Mouse (Mus musculus) cerebellum, adult 9-11 months (tissue): ENCODE results near the gene Trim8.

Experiments
- DNase-seq: peaks from one replicate; pipeline ENCODE4 v3.0.0; 2022

Gene Trim8

GRCm38 (mm10) chr19:46505646-46506371, 4.3 kb downstream of the Trim8 start:
- DNase-seq, result no peak

- no peak for DNase-seq
Observed at GRCm38 (mm10) chr19:46506372-46506717, 4.8 kb downstream of the Trim8 start.

DNA sequence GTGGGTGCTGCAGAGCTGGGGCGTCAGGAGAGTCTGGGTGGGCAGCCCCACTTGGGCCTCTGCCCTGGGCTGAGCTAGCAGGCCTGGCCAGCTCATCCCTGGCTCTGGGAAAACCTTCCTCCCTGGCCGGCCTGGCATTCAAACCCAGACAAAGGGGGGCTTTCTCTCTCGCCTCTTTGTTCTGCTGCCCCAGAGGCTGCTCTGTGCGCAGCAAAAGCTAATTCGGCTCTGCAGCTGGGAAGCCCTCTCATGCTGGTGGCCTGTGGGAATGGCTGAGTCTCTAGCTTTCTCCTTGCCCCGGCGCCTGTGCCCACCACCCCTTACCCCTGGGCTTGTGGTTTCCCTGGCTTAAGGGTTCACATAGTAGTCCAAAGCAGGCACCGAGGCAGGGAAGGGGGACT, 5.7 kb downstream of the Trim8 start:
- DNase-seq, result no peak

DNA sequence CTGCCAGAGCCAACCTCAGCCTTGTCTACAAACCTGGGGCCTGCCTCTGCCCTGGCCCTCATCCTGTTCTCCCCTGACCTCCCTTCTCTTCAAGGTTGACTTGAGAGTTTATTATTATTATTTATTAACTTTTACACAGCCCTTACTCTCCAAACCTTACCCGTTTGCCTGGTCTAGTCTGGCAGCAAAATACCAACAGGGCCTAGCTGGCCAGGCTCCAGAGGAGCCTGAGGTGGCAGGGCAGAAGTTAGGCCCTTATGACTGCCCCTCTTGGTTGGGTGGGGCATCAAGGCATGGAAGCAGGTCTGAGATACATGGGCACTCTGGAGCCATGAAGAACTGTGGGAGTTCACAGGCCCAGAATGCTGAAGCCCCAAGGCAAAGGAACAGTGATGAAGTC, 6.3 kb downstream of the Trim8 start:
- DNase-seq, result no peak

DNA sequence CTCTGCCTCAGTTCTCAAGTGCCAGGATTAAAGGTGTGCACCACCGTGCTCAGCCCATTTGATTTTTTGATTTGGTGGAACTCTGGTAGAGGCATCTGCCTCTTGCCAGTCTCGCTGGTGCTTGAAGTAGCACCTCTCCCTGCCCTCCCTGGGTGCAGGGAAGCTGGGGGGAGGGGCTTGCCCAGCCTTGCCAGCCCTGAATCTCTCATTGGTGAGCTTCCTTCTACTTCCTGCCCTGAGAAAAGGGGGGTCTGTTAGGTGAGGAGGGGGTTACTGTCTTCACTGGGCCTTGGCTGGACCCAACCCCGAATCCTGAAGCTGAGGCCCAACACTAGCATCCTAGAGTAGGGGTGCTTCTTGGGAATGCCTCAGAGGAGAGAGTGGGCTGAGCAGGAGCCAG, 7.2 kb downstream of the Trim8 start:
- peak; percentile 46 for DNase-seq

DNA sequence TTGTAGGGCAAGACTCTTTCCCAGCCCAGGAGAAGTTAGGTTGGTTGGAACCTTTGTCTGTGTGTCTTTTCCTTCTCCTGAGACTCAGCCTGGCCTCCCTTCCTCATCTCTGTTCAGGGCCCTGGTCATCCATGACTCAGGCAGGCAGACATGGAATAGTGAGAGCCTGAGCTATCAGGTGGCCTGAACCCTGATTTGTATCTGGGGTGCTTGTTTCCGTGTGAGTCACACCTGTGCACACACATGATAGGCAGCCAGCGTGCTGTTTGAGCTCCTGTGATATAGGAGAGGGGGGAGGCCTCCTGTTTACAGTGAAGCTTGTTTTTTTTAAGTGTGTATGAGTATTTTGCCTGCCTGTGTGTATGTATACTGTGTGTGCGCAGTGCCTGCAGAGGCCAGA, 7.7 kb downstream of the Trim8 start:
- no peak for DNase-seq

DNA sequence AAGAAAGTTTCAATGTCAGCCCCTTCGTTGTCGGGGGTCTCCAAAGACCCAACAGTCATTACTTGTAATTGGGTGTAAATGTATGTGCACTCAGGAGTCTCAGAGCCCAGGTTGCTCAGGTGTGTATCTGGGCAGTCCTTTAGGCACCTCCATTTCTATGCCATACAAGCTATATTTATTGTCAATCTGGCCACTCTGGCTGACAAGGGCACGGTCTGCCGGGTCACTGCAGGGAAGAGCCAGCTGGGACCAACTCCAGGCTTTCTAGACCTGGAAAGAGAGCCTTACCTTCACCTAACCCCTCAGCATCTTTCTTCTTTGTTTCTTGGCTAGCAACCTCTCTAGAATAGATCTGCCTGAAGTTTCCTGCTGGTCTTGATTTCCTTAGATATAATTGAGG, 8.2 kb downstream of the Trim8 start:
- peak; percentile 64 for DNase-seq

GRCm38 (mm10) chr19:46510401-46510800, 8.9 kb downstream of the Trim8 start:
- DNase-seq, result no peak

DNA sequence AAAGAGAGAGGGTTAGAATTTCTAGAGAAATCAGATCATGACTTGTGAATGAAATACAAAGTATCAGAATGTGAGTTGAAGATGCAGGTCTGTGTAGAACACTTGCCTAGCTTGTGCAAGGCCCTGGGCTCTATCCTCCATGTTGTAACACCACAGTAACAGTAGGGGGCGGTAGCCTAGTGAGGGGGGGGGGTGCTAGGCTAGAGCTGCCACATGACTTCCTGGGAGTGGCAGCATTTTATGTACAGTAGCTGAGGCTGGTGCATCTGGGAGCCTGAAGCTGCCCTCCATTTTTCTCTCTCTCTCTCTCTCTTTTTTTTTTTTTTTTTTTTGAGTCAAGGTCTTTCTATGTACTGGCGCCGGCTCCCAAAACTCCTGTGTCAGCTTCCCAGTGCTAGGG, 9.3 kb downstream of the Trim8 start:
- no peak for DNase-seq

GRCm38 (mm10) chr19:46511263-46511662, 9.8 kb downstream of the Trim8 start:
- DNase-seq, result no peak

GRCm38 (mm10) chr19:46514387-46514786, 12.9 kb downstream of the Trim8 start:
- no peak for DNase-seq

- no peak for DNase-seq
Observed at GRCm38 (mm10) chr19:46515287-46515821, 13.9 kb downstream of the Trim8 start.

DNA sequence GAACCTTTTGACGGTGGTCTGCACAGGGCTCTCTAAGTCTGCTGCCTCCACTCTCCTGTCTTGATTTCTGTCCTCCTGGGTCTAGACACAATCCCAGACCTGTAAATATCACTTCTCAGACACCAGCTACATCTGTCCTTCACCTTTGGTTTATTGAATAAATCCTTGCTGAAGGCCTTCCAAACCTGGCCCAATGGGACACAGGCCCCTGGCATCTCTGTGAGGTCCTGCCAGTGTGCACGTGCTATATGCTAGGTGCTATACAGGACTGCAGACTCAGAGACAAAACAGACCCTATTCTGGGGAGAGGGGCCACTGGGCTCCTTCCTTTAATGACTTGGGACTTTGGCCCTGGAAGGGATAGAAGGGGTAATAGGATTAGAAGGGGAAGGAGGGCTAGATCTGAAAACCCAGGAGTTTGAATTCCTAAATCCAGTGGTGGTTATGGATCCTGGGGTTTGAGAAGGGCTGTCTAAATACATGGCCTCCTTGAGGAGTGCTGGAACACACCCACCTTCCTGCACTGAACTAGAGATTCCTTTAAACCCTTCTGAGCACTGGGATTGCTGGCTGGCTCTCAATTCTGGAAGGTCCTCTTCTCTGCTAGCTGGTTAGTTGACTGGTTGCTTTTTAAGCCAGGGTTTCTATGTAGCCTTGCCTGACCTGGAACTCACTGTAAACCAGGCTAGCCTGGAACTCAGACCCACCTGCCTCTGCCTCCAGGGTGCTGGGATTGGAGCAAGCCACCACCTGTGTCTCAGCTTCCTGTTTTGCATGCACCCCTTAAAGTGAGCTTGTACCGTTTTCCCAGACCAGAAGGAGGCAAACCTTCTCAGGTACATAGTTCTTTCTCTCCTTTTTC, 15.4 kb downstream of the Trim8 start:
- no peak for DNase-seq

GRCm38 (mm10) chr19:46517529-46518351, 16.2 kb downstream of the Trim8 start:
- DNase-seq, result peak; percentile 49

GRCm38 (mm10) chr19:46518352-46518787, 16.9 kb downstream of the Trim8 start:
- DNase-seq, result no peak

DNA sequence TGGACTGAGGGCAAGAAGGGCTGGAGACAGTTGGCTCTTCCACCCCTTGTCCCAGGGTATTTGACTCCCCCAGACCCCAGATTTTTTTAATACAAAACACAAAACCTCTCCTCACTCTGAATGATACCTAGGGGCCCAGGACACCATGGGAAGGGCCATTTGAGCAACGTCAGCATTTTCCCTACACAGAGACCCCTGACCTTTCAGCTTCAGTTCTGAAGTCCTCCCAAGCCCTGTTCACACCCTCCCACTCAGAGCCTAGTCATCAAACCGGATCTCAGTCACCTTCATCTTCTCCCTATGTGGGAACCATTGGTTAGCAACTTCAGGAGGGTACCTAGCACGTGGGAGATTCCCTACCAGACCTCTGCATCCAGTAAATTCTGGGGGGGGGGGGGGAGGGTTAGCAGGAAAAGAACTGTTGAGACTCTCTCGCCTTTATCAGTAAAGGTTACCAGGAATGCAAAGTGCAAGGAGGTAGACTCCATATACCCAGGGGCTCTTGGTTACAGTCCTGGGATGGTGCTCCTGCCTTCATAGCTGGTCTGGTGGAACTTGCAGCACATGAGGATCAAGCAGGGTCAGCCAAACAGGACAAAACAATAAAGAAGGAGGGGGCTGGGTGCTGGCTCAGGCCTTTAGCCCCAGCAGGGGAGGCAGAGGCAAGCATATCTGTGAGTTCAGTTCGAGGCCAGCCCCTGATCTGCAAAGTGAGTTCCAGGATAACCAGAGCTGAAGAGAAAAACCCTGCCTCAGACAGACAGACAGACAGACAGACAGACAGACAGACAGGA, 17.5 kb downstream of the Trim8 start:
- DNase-seq, result no peak

GRCm38 (mm10) chr19:46521698-46522097, 20.2 kb downstream of the Trim8 start:
- DNase-seq, result no peak

- no peak for DNase-seq
Observed at GRCm38 (mm10) chr19:46522433-46523044, 21.0 kb downstream of the Trim8 start.

DNA sequence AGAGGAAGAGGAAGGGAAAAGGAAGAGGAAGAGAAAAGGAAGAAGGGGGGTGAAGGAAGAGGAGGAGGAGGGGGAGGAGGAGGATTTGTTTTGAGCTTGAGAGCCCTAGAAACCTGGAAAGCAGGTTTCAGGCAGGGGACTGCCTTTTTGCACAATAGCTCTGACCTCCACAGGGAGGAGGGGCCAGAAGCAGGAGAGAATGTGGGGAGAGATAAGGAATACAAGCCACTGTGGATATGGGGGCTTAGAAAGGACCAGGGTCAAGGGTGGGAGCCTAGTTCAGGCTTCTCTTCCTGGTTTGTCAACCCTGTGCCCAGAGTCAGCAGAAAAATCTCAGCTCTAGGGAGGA, 21.6 kb downstream of the Trim8 start:
- DNase-seq, result no peak

DNA sequence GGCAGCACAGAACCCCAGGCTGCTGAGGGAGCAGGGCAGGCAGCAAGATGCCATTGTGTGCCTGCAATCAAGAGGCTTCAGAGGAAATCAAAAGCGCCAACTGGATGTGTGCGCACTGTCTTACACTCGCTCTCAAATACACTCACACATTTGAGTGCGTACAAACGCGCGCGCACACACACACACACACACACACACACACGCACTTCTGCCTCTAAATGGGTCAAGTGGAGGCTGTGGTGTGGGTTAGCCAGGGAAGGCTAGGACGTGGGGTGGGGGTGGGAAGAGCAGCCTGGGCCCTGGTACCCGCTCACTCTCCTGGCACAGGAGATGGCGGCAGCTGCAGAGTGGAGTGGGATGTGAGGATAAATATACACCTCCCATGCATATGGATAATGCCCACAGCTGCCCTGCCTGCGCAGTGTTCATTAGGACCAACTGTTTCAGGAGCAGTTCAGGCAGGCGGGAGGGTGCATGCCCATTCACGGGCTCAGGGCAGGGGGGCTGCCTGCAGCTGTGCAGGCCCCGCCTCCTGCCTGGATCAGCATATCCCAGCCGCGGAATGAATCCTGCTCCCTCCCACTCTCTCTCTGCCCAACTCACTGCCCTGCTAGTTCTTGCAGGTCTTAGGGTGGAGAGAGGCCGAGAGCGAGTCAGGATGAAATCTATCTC, 22.1 kb downstream of the Trim8 start:
- peak; percentile 76 for DNase-seq

- DNase-seq, result no peak
Observed at GRCm38 (mm10) chr19:46524152-46524544, 22.6 kb downstream of the Trim8 start.
